Mouse (Mus musculus): ENCODE data around the gene Mapk11.

- TF ChIP-seq GATA1 (IDR thresholded peaks at IDR 0.05; ENCODE audit: borderline replicate concordance, low read length) (no peak), FLI1 (IDR thresholded peaks at IDR 0.05; ENCODE audit: low read length) (no peak)
Observed at GRCm38 (mm10) chr15:89177576-89178259, 28.3 kb upstream of the Mapk11 start.

Data from megakaryocyte, embryonic 14.5 days (primary cell).